8 mouse cellular contexts compared by ENCODE assay signal in the genomic region with DNA sequence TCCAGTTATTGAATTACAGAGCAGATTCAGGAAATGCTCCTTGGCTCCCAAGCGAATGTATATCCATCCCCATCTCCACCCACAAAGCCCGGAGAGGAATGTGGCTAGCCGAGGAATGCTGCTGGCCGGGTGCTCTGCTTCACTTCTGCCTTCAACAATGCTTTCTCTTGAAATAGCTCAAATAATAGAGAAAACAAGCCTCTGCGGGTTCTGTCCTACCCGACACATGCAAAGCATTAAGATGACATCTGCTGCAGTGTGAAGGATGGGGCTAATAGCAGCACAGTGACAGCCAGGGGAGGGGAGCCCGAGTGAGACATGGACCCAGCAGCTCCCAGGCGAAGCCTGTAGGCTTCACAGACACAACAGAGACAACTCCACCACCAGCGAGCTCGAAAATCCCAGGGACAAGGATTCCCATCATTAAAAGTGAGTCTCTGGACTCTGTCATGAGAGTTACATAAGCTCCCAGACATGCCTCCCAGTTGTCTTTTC. TPM values are rescaled to one million over a fixed set of nuclear protein-coding genes. Genes with fewer than 3 reads are reported as not detected.
DNase-seq lines count a peak whose midpoint lies in the region; ATAC-seq and TF ChIP-seq lines count a peak whose summit lies in the region.

No protein-coding gene starts in this region.

- H3K4me1 ChIP-seq in heart, embryonic 15.5 days (replicated peaks), result peaks cover 29% of the 10 kb centered on the region
- peaks cover 19% of the 10 kb centered on the region; the same call in 1 of the 2 replicates for H3K4me1 ChIP-seq in stomach, embryonic 15.5 days
- H3K4me1 ChIP-seq in forebrain, embryonic 14.5 days (ENCODE audit: control insufficient read depth, insufficient read depth, low read length), result no peaks in the 10 kb centered on the region

- H3K4me3 ChIP-seq in left cerebral cortex, adult 2 months, result no peak overlapping the region
- H3K4me3 ChIP-seq in heart, embryonic 15.5 days, result no peak overlapping the region
- no peak overlapping the region for H3K4me3 ChIP-seq in stomach, embryonic 15.5 days (replicated peaks)
- no peak overlapping the region for H3K4me3 ChIP-seq in forebrain, embryonic 14.5 days (ENCODE audit: low read depth, low read length)

- no peak for ATAC-seq in heart, embryonic 15.5 days (replicated peaks; ENCODE audit: insufficient number of reproducible peaks, insufficient read depth, low FRiP score, low read depth)
- ATAC-seq in stomach, embryonic 15.5 days (ENCODE audit: insufficient read depth, low FRiP score, low read depth), result peak; percentile 53; the same call in 1 of the 2 replicates
- ATAC-seq in forebrain, embryonic 14.5 days, result no peak

- no peak overlapping the region for H3K9ac ChIP-seq in heart, embryonic 15.5 days
- H3K9ac ChIP-seq in stomach, embryonic 15.5 days, result no peak overlapping the region
- H3K9ac ChIP-seq in forebrain, embryonic 14.5 days (ENCODE audit: low read length), result no peak overlapping the region

- intact Hi-C loops in left cerebral cortex, adult 2 months (cut with DNase I), result no loop called here
- intact Hi-C loops in left cerebral cortex, postnatal 14 days (cut with DNase I), result no loop called here

- H3K27ac ChIP-seq in left cerebral cortex, adult 2 months, result peak overlapping the region; percentile 32
- H3K27ac ChIP-seq in heart, embryonic 15.5 days, result peak overlapping the region; percentile 56
- peak overlapping the region; percentile 74 for H3K27ac ChIP-seq in stomach, embryonic 15.5 days
- H3K27ac ChIP-seq in forebrain, embryonic 14.5 days (ENCODE audit: low read depth, low read length), result no peak overlapping the region

- H3K4me2 ChIP-seq in heart, embryonic 15.5 days, result no peak overlapping the region
- H3K4me2 ChIP-seq in stomach, embryonic 15.5 days, result 0 out of 2 replicates have a peak overlapping the region, but pooled peaks have one; percentile 8
- H3K4me2 ChIP-seq in forebrain, embryonic 14.5 days (ENCODE audit: low read length), result no peak overlapping the region

- WGBS in heart, embryonic 15.5 days, result 32% methylated on average over 10 of the region's 10 CpGs
- WGBS in stomach, embryonic 15.5 days, result 30% methylated on average over 10 of the region's 10 CpGs
- WGBS in forebrain, embryonic 14.5 days, result 87% methylated on average over 10 of the region's 10 CpGs

- DNase-seq in left cerebral cortex, adult 2 months (ENCODE audit: extremely low spot score in 1 of 2, low spot score in 2 of 2), result peak; percentile 14 to 19
- no peak for DNase-seq in left cerebral cortex, postnatal 14 days (ENCODE audit: low spot score in 2 of 2)
- peak; percentile 25 for DNase-seq in layer of hippocampus, adult 9-10 months (ENCODE audit: low spot score)
- no peak for DNase-seq in thymus, postnatal 0 days (ENCODE audit: low spot score)
- no peak for DNase-seq in forebrain, embryonic 14.5 days (ENCODE audit: low spot score)
- DNase-seq in ovary, postnatal 14 days (ENCODE audit: low spot score), result no peak

- peaks cover 11% of the 10 kb centered on the region; the same call in 1 of the 2 replicates for H3K36me3 ChIP-seq in heart, embryonic 15.5 days
- peaks cover 13% of the 10 kb centered on the region; the same call in 1 of the 2 replicates for H3K36me3 ChIP-seq in stomach, embryonic 15.5 days
- peaks cover 58% of the 10 kb centered on the region for H3K36me3 ChIP-seq in forebrain, embryonic 14.5 days (ENCODE audit: control insufficient read depth, insufficient read depth, low read length)

- no peaks in the 10 kb centered on the region for H3K9me3 ChIP-seq in heart, embryonic 15.5 days (replicated peaks)
- no peaks in the 10 kb centered on the region for H3K9me3 ChIP-seq in stomach, embryonic 15.5 days
- H3K9me3 ChIP-seq in forebrain, embryonic 14.5 days (replicated peaks; ENCODE audit: control insufficient read depth, low read length), result no peaks in the 10 kb centered on the region

- H3K27me3 ChIP-seq in heart, embryonic 15.5 days, result no peaks in the 10 kb centered on the region
- H3K27me3 ChIP-seq in stomach, embryonic 15.5 days (replicated peaks), result no peaks in the 10 kb centered on the region
- no peaks in the 10 kb centered on the region for H3K27me3 ChIP-seq in forebrain, embryonic 14.5 days (replicated peaks; ENCODE audit: control insufficient read depth, insufficient read depth, low read length)

- TF ChIP-seq CTCF in left cerebral cortex, adult 2 months (IDR thresholded peaks at IDR 0.05), result no peak

RNA-seq across cellular contexts. Expression of a gene that starts 59.0 kb away (rescaled TPM):
- 10 to 100 TPM; 85.1 to 85.3 TPM for total RNA-seq in left cerebral cortex, adult 2 months (2021)
- 10 to 100 TPM; 67.5 to 77.7 TPM for total RNA-seq in left cerebral cortex, postnatal 14 days (2021)
- 26.0 and 31.6 TPM in 2 replicates for polyA plus RNA-seq in heart, embryonic 15.5 days (2015; fragmentation: Nextera tagmentation; extraction: Ambion mirVana)
- polyA plus RNA-seq in stomach, embryonic 15.5 days (2015; fragmentation: Nextera tagmentation; extraction: Ambion mirVana), result 39.7 and 43.8 TPM in 2 replicates
- polyA plus RNA-seq in thymus, postnatal 0 days (2015; fragmentation: Nextera tagmentation; extraction: Ambion mirVana), result 52.8 and 53.8 TPM in 2 replicates
- 63.8 and 67.9 TPM in 2 replicates for polyA plus RNA-seq in forebrain, embryonic 14.5 days (2014; fragmentation: Nextera tagmentation; extraction: Ambion mirVana)

RNA-seq across cellular contexts. Expression of a gene that starts 59.0 kb away (rescaled TPM):
- total RNA-seq in left cerebral cortex, adult 2 months (2021), result 10 to 100 TPM; 15.9 to 17.3 TPM
- total RNA-seq in left cerebral cortex, postnatal 14 days (2021), result 10 to 100 TPM; 17.4 to 17.6 TPM
- 19.9 and 24.0 TPM in 2 replicates for polyA plus RNA-seq in heart, embryonic 15.5 days (2015; fragmentation: Nextera tagmentation; extraction: Ambion mirVana)
- polyA plus RNA-seq in stomach, embryonic 15.5 days (2015; fragmentation: Nextera tagmentation; extraction: Ambion mirVana), result 82.0 and 100 TPM in 2 replicates
- 13.9 and 16.6 TPM in 2 replicates for polyA plus RNA-seq in thymus, postnatal 0 days (2015; fragmentation: Nextera tagmentation; extraction: Ambion mirVana)
- polyA plus RNA-seq in forebrain, embryonic 14.5 days (2014; fragmentation: Nextera tagmentation; extraction: Ambion mirVana), result 26.1 and 27.5 TPM in 2 replicates

Comparison
In these comparisons a context has a peak if more than half of its experiments do, and no peak if none do; other contexts are left out.
1. DNase-seq: peak in left cerebral cortex, adult 2 months (2 of 2) and layer of hippocampus, adult 9-10 months (single experiment); none in left cerebral cortex, postnatal 14 days (0 of 2), thymus, postnatal 0 days (single experiment), forebrain, embryonic 14.5 days (single experiment) and ovary, postnatal 14 days (single experiment).